Mouse (Mus musculus) ES-CJ7 (cell line): ENCODE data around the gene Oosp1.

Experiments
- DNase-seq: peaks from one replicate; pipeline ENCODE4 v3.0.0; 2011; ENCODE audit warnings: low read depth, low spot score

Oosp1 gene

GRCm38 (mm10) chr19:11623551-11623950 is 67.4 kb downstream of the Oosp1 start, which contains the start of gene Ms4a2:
TSS of gene Ms4a2 (minus strand) at chr19:11623719.
- no peak for DNase-seq

GRCm38 (mm10) chr19:11617983-11618382 is 73.0 kb downstream of the Oosp1 start:
- DNase-seq, result no peak
